Mouse (Mus musculus) spleen, embryonic (tissue): ENCODE measurements around the gene Srd5a3.

Source experiments
- CTCF ChIA-PET: fragments of 350-600 bp; sonication (Branson Sonifier 250); formaldehyde crosslinking; loops from one replicate; lab custom pipeline; 2022; lab: Charles Lee

Srd5a3 gene

GRCm38 (mm10) chr5:76152956-76153355 is 12.9 kb downstream of the Srd5a3 start:
- CTCF ChIA-PET: no interaction called here

- CTCF ChIA-PET: no interaction called here
Observed at GRCm38 (mm10) chr5:76153430-76153829, 13.4 kb downstream of the Srd5a3 start.

- CTCF ChIA-PET: no interaction called here
Observed at GRCm38 (mm10) chr5:76154434-76155165, 14.5 kb downstream of the Srd5a3 start.

- CTCF ChIA-PET: no interaction called here
Observed at GRCm38 (mm10) chr5:76159555-76159954, 19.5 kb downstream of the Srd5a3 start.

- CTCF ChIA-PET: no interaction called here
Observed at GRCm38 (mm10) chr5:76160086-76160485, 20.0 kb downstream of the Srd5a3 start.

GRCm38 (mm10) chr5:76161491-76161890 is 21.4 kb downstream of the Srd5a3 start:
- CTCF ChIA-PET: no interaction called here

GRCm38 (mm10) chr5:76162926-76163325 is 22.9 kb downstream of the Srd5a3 start:
- CTCF ChIA-PET: no interaction called here

- CTCF ChIA-PET: no interaction called here
Observed at GRCm38 (mm10) chr5:76163828-76164390, 23.8 kb downstream of the Srd5a3 start.

GRCm38 (mm10) chr5:76164827-76165226 is 24.8 kb downstream of the Srd5a3 start:
- CTCF ChIA-PET: interaction anchor here (0.7 kb wide), 1 partner anchor 20 kb away, joined by 4 read pairs; no protein-coding TSS in a partner anchor

- CTCF ChIA-PET: no interaction called here
Observed at GRCm38 (mm10) chr5:76170522-76170921, 30.5 kb downstream of the Srd5a3 start.

- CTCF ChIA-PET: no interaction called here
Observed at GRCm38 (mm10) chr5:76171039-76171438, 31.0 kb downstream of the Srd5a3 start.

- CTCF ChIA-PET: no interaction called here
Observed at GRCm38 (mm10) chr5:76175051-76175450, 35.0 kb downstream of the Srd5a3 start.

- CTCF ChIA-PET: no interaction called here
Observed at GRCm38 (mm10) chr5:76176411-76176810, 36.3 kb downstream of the Srd5a3 start.

GRCm38 (mm10) chr5:76176841-76177240 is 36.8 kb downstream of the Srd5a3 start:
- CTCF ChIA-PET: no interaction called here

- CTCF ChIA-PET: no interaction called here
Observed at GRCm38 (mm10) chr5:76177664-76178063, 37.6 kb downstream of the Srd5a3 start.

- CTCF ChIA-PET: no interaction called here
Observed at GRCm38 (mm10) chr5:76179171-76179570, 39.1 kb downstream of the Srd5a3 start.

GRCm38 (mm10) chr5:76179791-76180190 is 39.7 kb downstream of the Srd5a3 start:
- CTCF ChIA-PET: no interaction called here

GRCm38 (mm10) chr5:76182326-76182725 is 42.3 kb downstream of the Srd5a3 start:
- CTCF ChIA-PET: no interaction called here

GRCm38 (mm10) chr5:76183043-76183749 is 43.1 kb downstream of the Srd5a3 start:
- CTCF ChIA-PET: no interaction called here

- CTCF ChIA-PET: no interaction called here
Observed at GRCm38 (mm10) chr5:76183750-76184261, 43.7 kb downstream of the Srd5a3 start, which contains the start of gene Tmem165. TSS of gene Tmem165 (plus strand) at chr5:76183880.

GRCm38 (mm10) chr5:76184286-76185080 is 44.4 kb downstream of the Srd5a3 start:
- CTCF ChIA-PET: interaction anchor here (0.6 kb wide), 1 partner anchor 20 kb away, joined by 4 read pairs; no protein-coding TSS in a partner anchor
